Mouse (Mus musculus) heart, adult 2 months (tissue): ENCODE data around the gene Abcc3. TPM values are rescaled to one million over a fixed set of nuclear protein-coding genes. Genes with fewer than 3 reads are reported as not detected.

Experiments
- DNase-seq, 2 experiments: peaks; one replicate each; pipeline ENCODE4 v3.0.0; 2021
- H3K27ac ChIP-seq: fragments of 200-600 bp; 2 replicates; pipeline ENCODE4 v1.8.1; 2022
- H3K27me3 ChIP-seq: fragments of 200-500 bp; 2 replicates; pipeline ENCODE4 v1.6.1; 2012; ENCODE audit warnings: mild to moderate bottlenecking, low read length, inconsistent platforms, mixed read lengths; ENCODE audit not compliant: control insufficient read depth, insufficient read depth
- H3K36me3 ChIP-seq: fragments of 200-500 bp; 2 replicates; pipeline ENCODE4 v1.6.1; 2012; ENCODE audit warnings: low read length, inconsistent platforms; ENCODE audit not compliant: control insufficient read depth, insufficient read depth
- H3K4me1 ChIP-seq: fragments of 200-500 bp; 2 replicates; pipeline ENCODE4 v1.6.1; 2011; ENCODE audit warnings: low read length; ENCODE audit not compliant: control insufficient read depth, insufficient read depth
- H3K4me3 ChIP-seq: fragments of 200-600 bp; 2 replicates; pipeline ENCODE4 v1.8.1; 2022
- H3K79me2 ChIP-seq: fragments of 200-500 bp; replicated peaks from 2 replicates; pipeline ENCODE4 v1.6.1; 2012; ENCODE audit warnings: mild to moderate bottlenecking, inconsistent platforms, low read length, moderate library complexity, mixed read lengths; ENCODE audit not compliant: control insufficient read depth, insufficient read depth
- H3K9ac ChIP-seq: fragments of 200-500 bp; 2 replicates; pipeline ENCODE4 v1.6.1; 2012; ENCODE audit warnings: low read depth, mild to moderate bottlenecking, control low read depth, inconsistent platforms, low read length, mixed read lengths
- CTCF ChIP-seq: fragments of 200-600 bp; IDR thresholded peaks from 2 replicates; pipeline ENCODE4 v1.8.1; 2022; ENCODE audit warnings: antibody characterized with exemption, mild to moderate bottlenecking, moderate library complexity
- EP300 ChIP-seq: fragments of 200-500 bp; IDR thresholded peaks from 2 replicates; pipeline ENCODE4 v1.6.1; 2011; ENCODE audit warnings: low read depth, low read length, control low read depth; ENCODE audit not compliant: insufficient read depth
- POLR2A ChIP-seq: fragments of 200-500 bp; IDR thresholded peaks from 2 replicates; pipeline ENCODE4 v1.6.1; 2011; ENCODE audit warnings: mild to moderate bottlenecking, low read depth, low read length, control low read depth; ENCODE audit not compliant: insufficient read depth
- WGBS: fragments of 180-500 bp; shearing (Covaris S2); methylation state at CpG from one replicate; pipeline ENCODE4 v1.1.7; 2018; 5-methylcytosine and 5-hydroxymethylcytosine counted together
- intact Hi-C: fragments of 180-260 bp; cut with DNase I; formaldehyde crosslinking; loops from one replicate; pipeline ENCODE4 v1.15.1; 2025
- polyA plus RNA-seq: library from polyadenylated mRNA; depleted of rRNA; stranded (reverse); fragments of >200 nt; gene quantifications from 2 replicates; pipeline ENCODE4 v1.2.3, GENCODE M21; 2012
- total RNA-seq, 2 experiments: library from RNA; stranded (reverse); gene quantifications; 2 replicates each; pipeline ENCODE4 v1.2.3; 2021

Gene Abcc3
- total and polyA plus RNA-seq, 3 experiments: 1.6 to 2.3 (median 2.0) TPM

DNA sequence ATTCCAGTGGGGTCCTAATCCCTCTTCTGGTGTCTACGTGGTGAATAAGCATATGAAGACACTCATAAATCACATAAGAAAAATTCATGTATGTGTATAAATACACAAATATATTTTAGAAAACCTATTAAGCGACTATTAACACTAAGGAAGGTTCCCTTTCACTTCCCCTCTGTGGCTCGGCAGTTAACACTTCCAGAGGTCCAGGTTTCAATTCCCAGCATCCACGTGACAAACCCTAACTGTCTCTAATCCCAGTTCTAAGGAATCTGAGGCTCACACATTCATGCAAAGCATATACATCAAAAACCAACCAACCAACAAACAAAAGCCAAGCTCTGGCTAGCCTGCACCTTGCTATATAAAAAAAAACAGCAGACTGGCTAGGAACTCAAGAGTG is 75.3 kb downstream of the Abcc3 start:
- H3K36me3 ChIP-seq: peaks cover 68% of the 10 kb centered on the region
- TF ChIP-seq EP300 (no peak), CTCF (no peak), POLR2A (no peak)
- 35% methylated on average over 4 of the region's 4 CpGs for WGBS
- no peaks in the 10 kb centered on the region for H3K27me3 ChIP-seq
- no peak overlapping the region for H3K4me3 ChIP-seq
- DNase-seq: no peak
- intact Hi-C loops: no loop called here
- H3K9ac ChIP-seq: no peak overlapping the region
- H3K4me1 ChIP-seq: peaks cover 13% of the 10 kb centered on the region
- H3K79me2 ChIP-seq: peaks cover 20% of the 10 kb centered on the region
- no peak overlapping the region for H3K27ac ChIP-seq

DNA sequence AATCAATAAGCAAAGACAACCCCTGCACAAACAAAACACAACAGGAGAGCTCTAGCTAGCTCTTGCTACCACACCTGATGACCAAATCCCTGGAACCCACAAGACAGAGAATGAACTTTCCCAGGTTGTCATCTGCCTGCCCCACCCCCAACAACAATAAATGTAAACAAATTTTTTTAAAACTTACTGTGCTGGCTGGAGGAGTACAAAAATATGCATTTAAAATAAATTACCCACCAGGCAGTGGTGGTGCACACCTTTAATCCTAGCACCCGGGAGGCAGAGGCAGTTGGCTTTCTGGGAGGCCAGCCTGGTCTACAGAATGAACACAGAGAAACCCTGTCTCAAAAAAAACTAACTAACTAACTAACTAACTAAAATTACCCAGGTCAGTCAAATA is 75.8 kb downstream of the Abcc3 start:
- DNase-seq: no peak
- WGBS: 53% methylated on average over 1 of the region's 1 CpGs
- Histone ChIP-seq H3K27me3 (no peaks in the 10 kb centered on the region), H3K27ac (no peak overlapping the region), H3K4me1 (peaks cover 13% of the 10 kb centered on the region), H3K9ac (no peak overlapping the region), H3K36me3 (peaks cover 68% of the 10 kb centered on the region), H3K4me3 (no peak overlapping the region), H3K79me2 (peaks cover 20% of the 10 kb centered on the region)
- intact Hi-C loops: no loop called here
- TF ChIP-seq CTCF: no peak
- TF ChIP-seq POLR2A: no peak
- TF ChIP-seq EP300: no peak

DNA sequence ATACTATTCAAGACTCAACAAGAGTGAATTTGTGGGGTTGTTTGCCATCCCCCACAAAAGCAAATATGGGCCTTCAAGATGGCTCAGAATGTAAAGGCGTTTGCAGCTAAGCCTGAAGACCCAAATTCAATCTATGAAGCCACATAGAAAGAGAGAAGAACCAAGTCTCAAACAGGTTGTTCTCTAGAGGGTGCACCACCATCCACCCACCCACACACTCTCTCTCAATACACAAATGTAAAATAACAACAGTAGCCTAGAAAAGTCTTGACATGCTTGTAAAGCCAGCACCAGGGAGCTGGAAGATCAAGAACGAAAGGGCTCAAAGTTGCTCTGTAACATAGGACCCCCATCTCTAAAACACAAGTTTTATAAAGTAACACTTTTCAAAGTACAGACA is 76.3 kb downstream of the Abcc3 start:
- Histone ChIP-seq H3K36me3 (peaks cover 72% of the 10 kb centered on the region), H3K27ac (no peak overlapping the region), H3K4me3 (no peak overlapping the region), H3K4me1 (peaks cover 13% of the 10 kb centered on the region), H3K79me2 (peaks cover 20% of the 10 kb centered on the region), H3K9ac (no peak overlapping the region), H3K27me3 (no peaks in the 10 kb centered on the region)
- no peak for DNase-seq
- intact Hi-C loops: no loop called here
- 70% methylated on average over 2 of the region's 2 CpGs for WGBS
- TF ChIP-seq POLR2A (no peak), CTCF (no peak), EP300 (no peak)

DNA sequence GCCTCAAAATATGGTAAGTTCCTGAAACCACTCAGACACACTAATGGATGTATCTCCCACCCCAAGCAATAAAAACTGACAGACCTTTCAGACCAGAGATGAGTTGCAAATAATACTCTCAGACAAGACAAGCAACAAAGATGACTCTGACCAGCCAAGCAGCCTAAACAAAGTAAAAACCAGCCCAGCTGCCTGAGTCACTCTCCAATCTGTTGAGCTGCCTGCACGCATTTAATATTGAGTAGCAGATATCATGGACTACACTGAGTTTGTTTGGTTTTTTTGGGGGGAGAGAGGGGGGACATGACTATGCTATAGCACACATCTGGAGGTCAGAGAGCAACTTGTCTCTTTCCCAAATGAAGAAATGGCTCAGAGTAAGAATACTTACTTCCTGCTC is 77.5 kb downstream of the Abcc3 start:
- 27% methylated on average over 1 of the region's 1 CpGs for WGBS
- peaks cover 13% of the 10 kb centered on the region for H3K4me1 ChIP-seq
- DNase-seq: no peak
- TF ChIP-seq CTCF: no peak
- no peak for TF ChIP-seq POLR2A
- no peak for TF ChIP-seq EP300
- H3K27ac ChIP-seq: no peak overlapping the region
- 0 out of 2 replicates have a peak overlapping the region, but pooled peaks have one; percentile 9 for H3K9ac ChIP-seq
- intact Hi-C loops: no loop called here
- no peak overlapping the region for H3K4me3 ChIP-seq
- no peaks in the 10 kb centered on the region for H3K27me3 ChIP-seq
- peaks cover 79% of the 10 kb centered on the region for H3K36me3 ChIP-seq
- H3K79me2 ChIP-seq: peaks cover 16% of the 10 kb centered on the region

DNA sequence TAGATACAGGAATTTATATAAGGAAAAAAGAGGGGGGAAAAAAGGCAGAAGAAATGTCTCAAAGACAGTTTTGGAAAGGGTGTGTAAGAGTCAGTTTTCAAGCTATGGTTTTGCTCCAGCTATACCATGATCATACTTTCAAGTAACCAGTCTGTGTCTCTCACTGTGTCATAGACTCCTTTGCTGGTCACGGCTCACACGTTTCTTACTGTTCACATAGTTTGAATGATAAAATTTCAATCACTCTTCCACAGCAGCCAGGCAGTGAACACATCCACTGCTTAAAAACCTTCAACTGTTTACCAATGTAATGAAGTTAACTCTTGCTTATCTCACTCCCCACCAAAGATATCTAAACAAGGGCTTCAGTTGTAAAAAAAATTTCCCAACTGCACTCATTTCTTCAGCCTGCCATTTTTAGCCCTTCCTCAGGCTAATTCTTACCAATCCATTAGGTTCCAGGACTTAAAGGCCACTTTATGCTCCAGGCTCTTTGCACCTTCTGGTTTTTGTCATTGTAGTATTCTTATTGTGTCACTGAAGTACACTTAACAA is 78.6 kb downstream of the Abcc3 start:
- TF ChIP-seq CTCF (no peak), EP300 (no peak), POLR2A (no peak)
- Histone ChIP-seq H3K9ac (no peak overlapping the region), H3K4me1 (peaks cover 11% of the 10 kb centered on the region), H3K27ac (no peak overlapping the region), H3K4me3 (no peak overlapping the region), H3K36me3 (peaks cover 70% of the 10 kb centered on the region), H3K79me2 (peaks cover 16% of the 10 kb centered on the region), H3K27me3 (no peaks in the 10 kb centered on the region)
- intact Hi-C loops: no loop called here
- no peak for DNase-seq
- 42% methylated on average over 2 of the region's 2 CpGs for WGBS

DNA sequence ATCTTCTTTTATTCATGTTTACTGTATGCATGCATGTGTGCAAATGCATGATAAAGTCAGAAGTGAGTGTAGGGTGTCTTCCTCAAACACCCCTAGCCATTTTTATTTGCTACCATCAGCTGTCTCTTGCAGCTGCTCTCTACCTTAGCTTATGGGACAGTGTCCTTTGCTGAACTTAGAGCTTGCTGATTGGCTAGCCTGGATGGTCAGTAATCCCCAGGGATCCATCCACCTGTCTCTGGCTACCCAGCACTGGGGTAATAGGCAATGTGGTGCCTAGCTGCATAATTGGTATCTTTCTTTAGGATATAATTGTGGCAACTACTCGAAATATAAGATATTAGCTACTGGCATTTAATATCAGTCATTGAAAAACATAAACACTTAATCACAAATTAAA is 80.1 kb downstream of the Abcc3 start:
- intact Hi-C loops: no loop called here
- TF ChIP-seq CTCF: no peak
- no peak for TF ChIP-seq EP300
- TF ChIP-seq POLR2A: no peak
- peaks cover 10% of the 10 kb centered on the region for H3K79me2 ChIP-seq
- H3K27me3 ChIP-seq: no peaks in the 10 kb centered on the region
- no peak for DNase-seq
- no peak overlapping the region for H3K4me3 ChIP-seq
- peaks cover 11% of the 10 kb centered on the region for H3K4me1 ChIP-seq
- no peak overlapping the region for H3K9ac ChIP-seq
- WGBS: 76% methylated on average over 1 of the region's 1 CpGs
- H3K36me3 ChIP-seq: peaks cover 62% of the 10 kb centered on the region
- H3K27ac ChIP-seq: no peak overlapping the region
